Mouse (Mus musculus) ES-E14 (cell line): Measurements from ENCODE around the gene Slc9a9. TPM values are rescaled to one million over a fixed set of nuclear protein-coding genes. Genes with fewer than 3 reads are reported as not detected.

Source experiments
- DNase-seq: peaks from one replicate; pipeline ENCODE4 v3.0.0-alpha.2; 2013; ENCODE audit warnings: low read depth, low spot score
- H3K27ac ChIP-seq: 2 replicates; pipeline ENCODE4 v1.5.1; 2012; ENCODE audit warnings: low read depth, mild to moderate bottlenecking, low read length, moderate library complexity, mixed read lengths; ENCODE audit not compliant: poor library complexity, insufficient read depth, severe bottlenecking
- H3K36me3 ChIP-seq: 2 replicates; pipeline ENCODE4 v1.6.1; 2012; ENCODE audit warnings: mild to moderate bottlenecking, low read length, moderate library complexity, mixed read lengths; ENCODE audit not compliant: control insufficient read depth, poor library complexity, insufficient read depth, severe bottlenecking
- H3K4me1 ChIP-seq, 2 experiments: fragments of 150-350 bp in 1 of 2; sonication (generic) in 1 of 2; 2 replicates each; pipeline ENCODE4 v1.6.1; 2012; ENCODE audit warnings: low read length in 2 of 2, mild to moderate bottlenecking in 1 of 2, mixed read lengths in 1 of 2; ENCODE audit not compliant: control insufficient read depth in 2 of 2, insufficient read depth in 2 of 2, poor library complexity in 1 of 2
- H3K4me3 ChIP-seq, 2 experiments: fragments of 150-350 bp in 1 of 2; sonication (generic) in 1 of 2; 2 replicates each; pipeline ENCODE4 v1.5.1; 2012; ENCODE audit warnings: low read length in 2 of 2, low read depth in 1 of 2, mild to moderate bottlenecking in 1 of 2, mixed read lengths in 1 of 2; ENCODE audit not compliant: insufficient read depth in 1 of 2, poor library complexity in 1 of 2, severe bottlenecking in 1 of 2
- H3K9ac ChIP-seq: 2 replicates; pipeline ENCODE4 v1.6.1; 2012; ENCODE audit warnings: low read depth, mild to moderate bottlenecking, low read length, mixed read lengths; ENCODE audit not compliant: poor library complexity, insufficient read depth, severe bottlenecking
- H3K9me3 ChIP-seq: fragments of 150-350 bp; sonication (generic); 2 replicates; pipeline ENCODE4 v1.6.1; 2012; ENCODE audit warnings: low read depth, mild to moderate bottlenecking, low read length; ENCODE audit not compliant: control insufficient read depth, insufficient read depth
- CHD2 ChIP-seq: IDR thresholded peaks from 2 replicates; pipeline ENCODE4 v1.6.1; 2014; ENCODE audit warnings: mild to moderate bottlenecking, low read depth, low read length, inconsistent platforms
- HCFC1 ChIP-seq: IDR thresholded peaks from 2 replicates; pipeline ENCODE4 v1.6.1; 2012; ENCODE audit warnings: low read length, inconsistent platforms, borderline replicate concordance; ENCODE audit not compliant: insufficient read depth
- MAFK ChIP-seq: IDR thresholded peaks from 2 replicates; pipeline ENCODE4 v1.6.1; 2014; ENCODE audit warnings: mild to moderate bottlenecking, low read depth, low read length, inconsistent platforms; ENCODE audit not compliant: insufficient read depth
- ZC3H11A ChIP-seq: IDR thresholded peaks from 2 replicates; pipeline ENCODE4 v1.6.1; 2012; ENCODE audit warnings: low read depth, mild to moderate bottlenecking, inconsistent platforms, low read length, borderline replicate concordance
- ZNF384 ChIP-seq: IDR thresholded peaks from 2 replicates; pipeline ENCODE4 v1.6.1; 2012; ENCODE audit warnings: low read depth, low read length, inconsistent platforms
- in situ Hi-C, 2 experiments: fragments of 600-800 bp; cut with MboI; formaldehyde crosslinking; loops; one replicate each; pipeline ENCODE4 v1.15.1; 2025; ENCODE audit warnings: low sequenced_read_pairs in 2 of 2, inconsistent platforms in 1 of 2; ENCODE audit not compliant: unreplicated experiment in 2 of 2
- total RNA-seq: library from RNA; depleted of rRNA; stranded (reverse); fragments of 300-350 nt; gene quantifications from 2 replicates; pipeline ENCODE4 v1.2.3, GENCODE M21; 2012

Slc9a9 gene
- total RNA-seq, 1 experiment: 0.13 TPM

DNA sequence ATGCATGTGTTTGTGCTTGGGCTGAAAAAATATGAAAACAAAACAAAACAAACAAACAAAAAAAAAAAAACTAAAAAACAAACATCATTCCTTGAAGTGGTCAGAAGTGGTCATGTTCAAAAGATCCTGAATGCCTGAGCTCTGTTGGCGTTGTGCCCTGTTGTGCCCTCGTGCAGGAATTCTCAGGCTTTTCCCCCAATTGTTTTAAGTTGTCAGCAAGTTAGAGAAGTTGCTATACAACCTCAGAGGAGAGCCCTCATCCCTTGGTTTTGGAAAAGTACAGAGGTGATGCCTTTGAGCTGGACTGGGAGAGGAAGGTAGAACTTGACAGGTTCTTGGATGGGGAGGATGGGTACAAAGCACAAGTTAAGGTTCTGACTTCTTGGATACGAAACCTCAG, 480.9 kb downstream of the Slc9a9 start:
- no peak overlapping the region for H3K9ac ChIP-seq
- H3K4me3 ChIP-seq: no peak overlapping the region
- DNase-seq: no peak
- H3K27ac ChIP-seq: no peak overlapping the region
- no peaks in the 10 kb centered on the region for H3K36me3 ChIP-seq
- in situ Hi-C loops: no loop called here
- H3K4me1 ChIP-seq: no peaks in the 10 kb centered on the region
- TF ChIP-seq CHD2 (no peak), MAFK (no peak), ZC3H11A (no peak), HCFC1 (no peak), ZNF384 (no peak)
- H3K9me3 ChIP-seq: no peaks in the 10 kb centered on the region

DNA sequence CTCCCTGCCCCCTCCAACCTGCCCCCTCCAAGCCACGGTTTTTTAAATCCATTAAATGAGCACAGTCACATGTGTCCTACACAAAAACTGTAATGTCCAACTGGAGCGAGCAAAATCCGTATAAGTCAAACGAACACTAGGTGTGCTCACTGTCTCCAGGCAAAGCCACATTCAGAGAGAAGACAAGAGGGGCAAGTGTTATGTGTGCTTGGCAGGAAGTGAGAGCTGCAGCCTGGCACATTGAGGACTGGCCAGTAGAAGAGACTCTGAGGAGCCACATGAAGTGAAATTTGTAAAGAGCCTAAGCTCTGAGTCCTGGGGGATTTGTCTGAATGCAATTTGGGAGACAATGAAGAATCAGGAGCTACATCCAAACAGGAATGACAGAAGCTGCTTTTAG, 481.3 kb downstream of the Slc9a9 start:
- Histone ChIP-seq H3K4me3 (no peak overlapping the region), H3K4me1 (no peaks in the 10 kb centered on the region), H3K36me3 (no peaks in the 10 kb centered on the region), H3K9ac (no peak overlapping the region), H3K9me3 (no peaks in the 10 kb centered on the region), H3K27ac (no peak overlapping the region)
- no peak for DNase-seq
- in situ Hi-C loops: no loop called here
- TF ChIP-seq HCFC1 (no peak), MAFK (no peak), CHD2 (no peak), ZC3H11A (no peak), ZNF384 (no peak)

DNA sequence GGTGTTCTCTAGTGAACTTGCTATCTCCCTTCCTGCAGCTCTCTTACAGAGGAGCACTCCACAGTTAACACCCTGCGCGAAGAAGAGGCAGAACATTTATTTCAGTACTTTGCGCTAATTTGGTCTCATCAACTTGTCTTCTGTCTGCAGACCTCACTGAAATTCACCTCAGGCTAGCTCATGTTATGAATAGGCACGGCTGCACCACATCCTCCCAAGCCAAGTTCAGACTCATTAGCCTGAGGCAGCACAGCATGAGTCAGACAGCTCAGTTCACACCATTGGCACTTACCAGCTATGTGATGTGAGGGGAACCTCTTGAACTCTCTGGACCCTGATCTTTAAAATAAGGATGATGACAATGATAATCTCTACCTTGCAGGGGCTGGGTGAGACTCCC, 482.0 kb downstream of the Slc9a9 start:
- H3K27ac ChIP-seq: no peak overlapping the region
- no peak for TF ChIP-seq HCFC1
- TF ChIP-seq CHD2: no peak
- TF ChIP-seq ZNF384: no peak
- no peak for TF ChIP-seq MAFK
- TF ChIP-seq ZC3H11A: no peak
- in situ Hi-C loops: no loop called here
- H3K36me3 ChIP-seq: no peaks in the 10 kb centered on the region
- H3K4me3 ChIP-seq: no peak overlapping the region
- no peak for DNase-seq
- H3K9ac ChIP-seq: no peak overlapping the region
- H3K4me1 ChIP-seq: no peaks in the 10 kb centered on the region
- H3K9me3 ChIP-seq: no peaks in the 10 kb centered on the region

DNA sequence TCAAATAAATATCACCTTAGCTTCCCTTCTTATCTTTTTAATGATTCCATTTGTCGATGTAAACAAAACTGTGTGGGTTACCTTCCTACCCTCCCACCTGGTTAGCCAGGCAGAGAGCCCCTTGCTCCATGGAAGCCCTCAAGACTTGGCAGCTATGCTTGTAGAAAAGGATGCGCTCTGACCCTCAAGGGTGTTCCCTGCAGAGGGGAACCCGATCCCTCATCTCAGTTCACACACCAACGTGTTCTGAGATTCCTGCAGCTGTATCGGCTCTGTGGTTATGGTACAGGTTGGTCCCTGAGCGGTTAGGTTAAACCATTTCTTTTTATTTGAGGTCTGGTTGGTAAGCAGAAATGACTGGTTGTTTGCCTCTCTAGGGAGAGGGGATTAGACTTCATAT, 484.3 kb downstream of the Slc9a9 start:
- no peaks in the 10 kb centered on the region for H3K36me3 ChIP-seq
- no peak for TF ChIP-seq MAFK
- no peak for TF ChIP-seq HCFC1
- TF ChIP-seq ZNF384: no peak
- no peak for TF ChIP-seq ZC3H11A
- TF ChIP-seq CHD2: no peak
- H3K27ac ChIP-seq: no peak overlapping the region
- no peaks in the 10 kb centered on the region for H3K4me1 ChIP-seq
- no peak for DNase-seq
- no peaks in the 10 kb centered on the region for H3K9me3 ChIP-seq
- H3K9ac ChIP-seq: no peak overlapping the region
- no peak overlapping the region for H3K4me3 ChIP-seq
- in situ Hi-C loops: no loop called here

DNA sequence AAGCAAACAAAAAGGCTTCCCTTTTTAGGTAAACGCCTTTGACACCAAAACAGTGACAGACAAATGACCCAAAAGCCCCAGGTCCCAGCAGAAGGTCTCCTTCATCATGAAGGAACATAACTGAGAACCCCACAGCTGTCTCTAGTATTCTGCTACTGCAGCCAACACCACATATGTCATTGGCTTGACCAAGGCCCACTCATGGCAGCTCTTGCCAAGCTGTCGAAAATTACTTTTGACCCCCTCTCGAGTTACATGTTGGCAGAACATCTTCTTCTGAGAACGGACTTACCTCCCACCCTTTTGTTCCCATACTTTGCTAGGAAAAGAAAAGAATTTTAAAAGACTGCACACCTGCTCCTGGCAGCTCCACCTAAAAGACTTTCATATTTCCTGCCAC, 488.2 kb downstream of the Slc9a9 start:
- Histone ChIP-seq H3K9ac (no peak overlapping the region), H3K4me3 (no peak overlapping the region), H3K36me3 (no peaks in the 10 kb centered on the region), H3K9me3 (no peaks in the 10 kb centered on the region), H3K4me1 (no peaks in the 10 kb centered on the region), H3K27ac (no peak overlapping the region)
- in situ Hi-C loops: no loop called here
- TF ChIP-seq HCFC1 (no peak), ZNF384 (no peak), ZC3H11A (no peak), MAFK (no peak), CHD2 (no peak)
- no peak for DNase-seq
